Mouse (Mus musculus) myocyte (in vitro differentiated cells): ENCODE measurements around the gene Nup214. TPM values are rescaled to one million over a fixed set of nuclear protein-coding genes. Genes with fewer than 3 reads are reported as not detected.
A peak's percentile ranks its signal among the peaks of the same experiment; 100 is the strongest.

ENCODE experiments used
- H3K27me3 ChIP-seq: one replicate; pipeline ENCODE4 v1.6.1; 2011; ENCODE audit not compliant: control insufficient read depth, insufficient read depth, insufficient read length
- H3K36me3 ChIP-seq: one replicate; pipeline ENCODE4 v1.6.1; 2011; ENCODE audit not compliant: control insufficient read depth, insufficient read depth
- H3K4me2 ChIP-seq: one replicate; pipeline ENCODE4 v1.6.1; 2011; ENCODE audit warnings: low read depth, control low read depth
- H3K4me3 ChIP-seq: one replicate; pipeline ENCODE4 v1.5.1; 2011; ENCODE audit warnings: mild to moderate bottlenecking, control low read depth, moderate library complexity
- H3K79me2 ChIP-seq: one replicate; pipeline ENCODE4 v1.6.1; 2011; ENCODE audit not compliant: control insufficient read depth, insufficient read depth
- H3ac ChIP-seq: one replicate; pipeline ENCODE4 v1.6.1; 2011; ENCODE audit not compliant: control insufficient read depth, insufficient read length
- CEBPB ChIP-seq: IDR thresholded peaks from 2 replicates; pipeline ENCODE4 v1.6.1; 2011; ENCODE audit warnings: mild to moderate bottlenecking, moderate library complexity; ENCODE audit not compliant: poor library complexity, insufficient read depth, severe bottlenecking
- E2F4 ChIP-seq: IDR thresholded peaks from one replicate; pipeline ENCODE4 v1.6.1; 2011; ENCODE audit warnings: mild to moderate bottlenecking, control low read depth, moderate library complexity; ENCODE audit not compliant: insufficient read depth
- MAX ChIP-seq: IDR thresholded peaks from one replicate; pipeline ENCODE4 v1.6.1; 2011; ENCODE audit warnings: low read depth, mild to moderate bottlenecking, control low read depth
- MYOD1 ChIP-seq, 3 experiments: IDR thresholded peaks; one replicate each; pipeline ENCODE4 v1.6.1; 2011; ENCODE audit warnings: control low read depth in 2 of 3, low read depth in 2 of 3, mild to moderate bottlenecking in 2 of 3, moderate library complexity in 1 of 3; ENCODE audit not compliant: insufficient read length in 2 of 3, control insufficient read depth in 1 of 3
- MYOG ChIP-seq, 3 experiments: IDR thresholded peaks; one replicate each; pipeline ENCODE4 v1.6.1; 2011; ENCODE audit warnings: control low read depth in 2 of 3, low read depth in 2 of 3, mild to moderate bottlenecking in 2 of 3; ENCODE audit not compliant: insufficient read length in 2 of 3, control insufficient read depth in 1 of 3, insufficient read depth in 1 of 3
- POLR2A ChIP-seq: IDR thresholded peaks from one replicate; pipeline ENCODE4 v1.6.1; 2011; ENCODE audit warnings: low read depth, mild to moderate bottlenecking, control low read depth, moderate library complexity; ENCODE audit not compliant: insufficient read length
- POLR2AphosphoS2 ChIP-seq: IDR thresholded peaks from one replicate; pipeline ENCODE4 v1.6.1; 2011; ENCODE audit warnings: low read depth, control low read depth; ENCODE audit not compliant: insufficient read length
- REST ChIP-seq: IDR thresholded peaks from one replicate; pipeline ENCODE4 v1.6.1; 2011; ENCODE audit warnings: mild to moderate bottlenecking, control low read depth, moderate library complexity; ENCODE audit not compliant: insufficient read depth, insufficient read length
- SRF ChIP-seq: IDR thresholded peaks from one replicate; pipeline ENCODE4 v1.6.1; 2011; ENCODE audit warnings: low read depth; ENCODE audit not compliant: control insufficient read depth, insufficient read length
- TCF12 ChIP-seq: IDR thresholded peaks from one replicate; pipeline ENCODE4 v1.6.1; 2011; ENCODE audit warnings: mild to moderate bottlenecking, control low read depth; ENCODE audit not compliant: poor library complexity, insufficient read depth, severe bottlenecking
- TCF3 ChIP-seq: IDR thresholded peaks from one replicate; pipeline ENCODE4 v1.6.1; 2011; ENCODE audit warnings: low read depth, control low read depth; ENCODE audit not compliant: insufficient read length
- USF1 ChIP-seq: IDR thresholded peaks from one replicate; pipeline ENCODE4 v1.6.1; 2011; ENCODE audit warnings: low read depth, mild to moderate bottlenecking, control low read depth, moderate library complexity
- polyA plus RNA-seq: library from polyadenylated mRNA; unstranded; fragments of >200 nt; fragmentation: generic; extraction: Trizol; gene quantifications from one replicate; pipeline ENCODE4 v1.2.1, GENCODE M21; 2012; ENCODE audit warnings: missing spikeins

The Nup214 gene
- polyA plus RNA-seq, 1 experiment = 26.3 TPM

- TF ChIP-seq MAX (no peak), POLR2A (peak; percentile 72), POLR2AphosphoS2 (peak; percentile 68), CEBPB (no peak), MYOD1 (IDR thresholded peaks at IDR 0.05; ENCODE audit: control insufficient read depth in 1 of 3, insufficient read length in 2 of 3, low read depth in 2 of 3) (peak in 1 of 3 experiments; percentile 10)
- Histone ChIP-seq H3ac (peak within 1 kb of the TSS; percentile 6), H3K4me3 (peak within 1 kb of the TSS; percentile 33), H3K4me2 (peak within 1 kb of the TSS; percentile 81), H3K79me2 (no peaks in the 10 kb centered on the region), H3K27me3 (no peaks in the 10 kb centered on the region), H3K36me3 (no peaks in the 10 kb centered on the region)
These were observed 24.0 kb upstream of the Nup214 start, which contains the start of gene Aif1l for GRCm38 (mm10) chr2:31950058-31950871. Gene Aif1l, plus strand, starts transcription at chr2:31950139.

GRCm38 (mm10) chr2:31950966-31951365, 23.3 kb upstream of the Nup214 start:
- TF ChIP-seq MYOG (IDR thresholded peaks at IDR 0.05; ENCODE audit: control insufficient read depth in 1 of 3, insufficient read depth in 1 of 3, insufficient read length in 2 of 3, low read depth in 2 of 3) = no peak
- TF ChIP-seq MYOD1 (IDR thresholded peaks at IDR 0.05; ENCODE audit: control insufficient read depth in 1 of 3, insufficient read length in 2 of 3, low read depth in 2 of 3) = no peak
- TF ChIP-seq POLR2AphosphoS2 = no peak
- no peak for TF ChIP-seq CEBPB
- TF ChIP-seq TCF12 = no peak
- TF ChIP-seq SRF = no peak
- TF ChIP-seq MAX = no peak
- TF ChIP-seq TCF3 = no peak
- no peak for TF ChIP-seq POLR2A
- no peak for TF ChIP-seq USF1
- no peak for TF ChIP-seq E2F4
- TF ChIP-seq REST = no peak
- H3K4me2 ChIP-seq = peak overlapping the region; percentile 81

GRCm38 (mm10) chr2:31952236-31952635, 22.0 kb upstream of the Nup214 start:
- H3K27me3 ChIP-seq = no peaks in the 10 kb centered on the region
- H3K4me3 ChIP-seq = peak overlapping the region; percentile 33
- peak overlapping the region; percentile 64 for H3K4me2 ChIP-seq
- no peak overlapping the region for H3ac ChIP-seq
- no peaks in the 10 kb centered on the region for H3K79me2 ChIP-seq
- H3K36me3 ChIP-seq = no peaks in the 10 kb centered on the region
- no peak for TF ChIP-seq POLR2AphosphoS2
- peak; percentile 10 to 64 (median 55) for TF ChIP-seq MYOG (IDR thresholded peaks at IDR 0.05; ENCODE audit: control insufficient read depth in 1 of 3, insufficient read depth in 1 of 3, insufficient read length in 2 of 3, low read depth in 2 of 3)
- peak in 2 of 3 experiments; percentile 84 to 88 for TF ChIP-seq MYOD1 (IDR thresholded peaks at IDR 0.05; ENCODE audit: control insufficient read depth in 1 of 3, insufficient read length in 2 of 3, low read depth in 2 of 3)
- peak; percentile 17 for TF ChIP-seq POLR2A

More at GRCm38 (mm10) chr2:31950966-31951365, 23.3 kb upstream of the Nup214 start:
- Histone ChIP-seq H3K27me3 (no peaks in the 10 kb centered on the region), H3K4me3 (peak overlapping the region; percentile 33), H3K79me2 (no peaks in the 10 kb centered on the region), H3K36me3 (no peaks in the 10 kb centered on the region), H3ac (peak overlapping the region; percentile 6)

- TF ChIP-seq MYOD1 (IDR thresholded peaks at IDR 0.05; ENCODE audit: control insufficient read depth in 1 of 3, insufficient read length in 2 of 3, low read depth in 2 of 3) = peak; percentile 26 to 98 (median 91)
- TF ChIP-seq E2F4 = no peak
- peak; percentile 46 for TF ChIP-seq TCF12
- TF ChIP-seq POLR2AphosphoS2 = no peak
- peak; percentile 35 for TF ChIP-seq TCF3
- peak; percentile 60 to 96 (median 61) for TF ChIP-seq MYOG (IDR thresholded peaks at IDR 0.05; ENCODE audit: control insufficient read depth in 1 of 3, insufficient read depth in 1 of 3, insufficient read length in 2 of 3, low read depth in 2 of 3)
- no peak for TF ChIP-seq MAX
- TF ChIP-seq CEBPB = no peak
- TF ChIP-seq USF1 = no peak
- TF ChIP-seq REST = no peak
- no peak for TF ChIP-seq SRF
- TF ChIP-seq POLR2A = no peak
- H3K79me2 ChIP-seq = no peaks in the 10 kb centered on the region
- H3K36me3 ChIP-seq = no peaks in the 10 kb centered on the region
- H3K4me2 ChIP-seq = peak overlapping the region; percentile 64
- H3K27me3 ChIP-seq = no peaks in the 10 kb centered on the region
- peak overlapping the region; percentile 33 for H3K4me3 ChIP-seq
- no peak overlapping the region for H3ac ChIP-seq
These were observed 21.5 kb upstream of the Nup214 start for GRCm38 (mm10) chr2:31952725-31953124.

- H3ac ChIP-seq = no peak overlapping the region
- peak overlapping the region; percentile 64 for H3K4me2 ChIP-seq
- H3K79me2 ChIP-seq = no peaks in the 10 kb centered on the region
- H3K36me3 ChIP-seq = no peaks in the 10 kb centered on the region
- H3K4me3 ChIP-seq = no peak overlapping the region
- TF ChIP-seq POLR2A (peak; percentile 27), E2F4 (no peak), MYOG (IDR thresholded peaks at IDR 0.05; ENCODE audit: control insufficient read depth in 1 of 3, insufficient read depth in 1 of 3, insufficient read length in 2 of 3, low read depth in 2 of 3) (peak in 2 of 3 experiments; percentile 40 to 84), TCF3 (peak; percentile 14), SRF (peak; percentile 97), MYOD1 (IDR thresholded peaks at IDR 0.05; ENCODE audit: control insufficient read depth in 1 of 3, insufficient read length in 2 of 3, low read depth in 2 of 3) (peak in 2 of 3 experiments; percentile 30 to 79), POLR2AphosphoS2 (no peak)
- no peaks in the 10 kb centered on the region for H3K27me3 ChIP-seq
These were observed 20.5 kb upstream of the Nup214 start for GRCm38 (mm10) chr2:31953687-31954086.
